Mouse (Mus musculus): ENCODE measurements around the gene Brd9. TPM values are rescaled to one million over a fixed set of nuclear protein-coding genes. Genes with fewer than 3 reads are reported as not detected.

The Brd9 gene
- polyA plus RNA-seq (2012; rRNA removed): 14.4 and 16.7 TPM in 2 replicates
- polyA plus RNA-seq (2014; fragmentation: Nextera tagmentation; extraction: Ambion mirVana): 10.6 and 15.9 TPM in 2 replicates

DNA sequence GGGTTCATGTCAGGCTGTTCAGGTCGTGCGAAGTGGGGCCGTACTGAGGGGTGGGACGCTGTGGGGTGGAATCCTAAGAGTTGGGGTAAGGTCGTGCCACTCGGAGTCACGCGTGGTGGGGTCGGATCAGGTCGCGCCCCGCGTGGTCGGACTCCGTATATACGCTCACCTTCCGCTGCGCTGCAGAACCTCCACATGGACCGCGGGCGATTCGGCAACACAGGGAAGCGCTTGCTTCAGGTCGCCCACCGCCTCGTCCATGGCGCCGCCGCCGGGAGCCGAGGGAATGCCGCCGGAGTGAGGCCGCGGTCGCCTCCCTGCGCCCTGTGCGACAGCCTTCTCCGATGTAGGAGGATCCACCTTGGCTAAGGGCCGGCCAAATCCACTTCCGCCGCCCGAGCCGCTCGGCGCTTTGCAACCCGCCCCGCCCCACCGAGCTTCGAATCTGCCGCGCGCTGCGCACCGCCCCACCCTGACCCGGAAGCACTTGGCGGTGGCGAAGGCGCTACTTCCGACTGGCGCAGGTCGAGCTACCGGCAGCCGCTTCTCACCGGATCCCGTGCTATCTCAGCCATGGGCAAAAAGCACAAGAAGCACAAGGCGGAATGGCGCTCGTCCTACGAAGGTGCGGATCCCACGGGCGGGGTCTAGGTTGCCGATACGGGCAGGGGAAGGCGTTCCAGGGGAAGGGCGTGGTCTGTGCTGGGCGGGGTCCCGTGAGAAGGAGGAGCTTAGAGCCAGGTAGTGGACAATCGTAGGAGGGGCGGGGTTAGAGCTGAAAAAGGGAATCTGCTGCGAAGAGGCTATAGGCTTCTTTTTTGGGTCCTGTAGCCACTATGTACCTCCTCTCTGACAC is at the start of gene Brd9, which contains the start of gene Trip13:
TSS of gene Brd9 (plus strand) at position 491 of the 856 bp plus-strand sequence.
TSS of gene Trip13 (minus strand) at position 464 of the 856 bp plus-strand sequence.
- under 1% methylated on average over 81 of the region's 82 CpGs for WGBS (ENCODE audit: insufficient replicate concordance)
- Histone ChIP-seq H3K27ac (peak within 1 kb of the TSS; percentile 88), H3K4me2 (ENCODE audit: low read depth) (peak within 1 kb of the TSS; percentile 85), H3K27me3 (ENCODE audit: control insufficient read depth, insufficient read depth, low read length) (no peaks in the 10 kb centered on the region), H3K4me1 (replicated peaks; ENCODE audit: control insufficient read depth in 2 of 2, insufficient read depth in 2 of 2, low read length in 1 of 2) (peaks cover 9 to 13% of the 10 kb centered on the region in 2 experiments), H3K9me3 (ENCODE audit: control insufficient read depth, low read length) (no peaks in the 10 kb centered on the region), H3K4me3 (ENCODE audit: insufficient read depth in 1 of 2, low read depth in 2 of 2, low read length in 2 of 2) (peak within 1 kb of the TSS; percentile 75 to 87), H3K36me3 (replicated peaks; ENCODE audit: control insufficient read depth, insufficient read depth, low read depth) (peaks cover 28% of the 10 kb centered on the region), H3K9ac (replicated peaks) (peak within 1 kb of the TSS; percentile 89)
- DNase-seq (ENCODE audit: low read depth in 3 of 3, low spot score in 3 of 3) (peak; percentile 82 to 87 (median 83)), ATAC-seq (ENCODE audit: insufficient read depth) (peak; percentile 97)
- TF ChIP-seq CTCF (IDR thresholded peaks at IDR 0.05; ENCODE audit: low read depth): peak; percentile 41
- TF ChIP-seq EP300 (IDR thresholded peaks at IDR 0.05; ENCODE audit: low read depth): no peak

GRCm38 (mm10) chr13:73892493-73893178 is 45.0 kb upstream of the Brd9 start:
- TF ChIP-seq CTCF (IDR thresholded peaks at IDR 0.05; ENCODE audit: low read depth): no peak
- TF ChIP-seq EP300 (IDR thresholded peaks at IDR 0.05; ENCODE audit: low read depth): no peak
- no peak overlapping the region for H3K4me3 ChIP-seq (ENCODE audit: insufficient read depth in 1 of 2, low read depth in 2 of 2, low read length in 2 of 2)
- 44% methylated on average over 6 of the region's 6 CpGs for WGBS (ENCODE audit: insufficient replicate concordance)
- ATAC-seq (ENCODE audit: insufficient read depth): no peak
- H3K4me2 ChIP-seq (ENCODE audit: low read depth): no peak overlapping the region
- H3K27me3 ChIP-seq (ENCODE audit: control insufficient read depth, insufficient read depth, low read length): no peaks in the 10 kb centered on the region
- H3K4me1 ChIP-seq (replicated peaks; ENCODE audit: control insufficient read depth in 2 of 2, insufficient read depth in 2 of 2, low read length in 1 of 2): 0 out of 4 replicates have a peak, but pooled peaks cover 0 to 3% of the 10 kb centered on the region in 2 experiments
- H3K27ac ChIP-seq: no peak overlapping the region
- H3K36me3 ChIP-seq (replicated peaks; ENCODE audit: control insufficient read depth, insufficient read depth, low read depth): no peaks in the 10 kb centered on the region
- DNase-seq (ENCODE audit: low read depth in 3 of 3, low spot score in 3 of 3): peak in 1 of 3 experiments; percentile 1
- H3K9me3 ChIP-seq (ENCODE audit: control insufficient read depth, low read length): no peaks in the 10 kb centered on the region
- H3K9ac ChIP-seq (replicated peaks): no peak overlapping the region

DNA sequence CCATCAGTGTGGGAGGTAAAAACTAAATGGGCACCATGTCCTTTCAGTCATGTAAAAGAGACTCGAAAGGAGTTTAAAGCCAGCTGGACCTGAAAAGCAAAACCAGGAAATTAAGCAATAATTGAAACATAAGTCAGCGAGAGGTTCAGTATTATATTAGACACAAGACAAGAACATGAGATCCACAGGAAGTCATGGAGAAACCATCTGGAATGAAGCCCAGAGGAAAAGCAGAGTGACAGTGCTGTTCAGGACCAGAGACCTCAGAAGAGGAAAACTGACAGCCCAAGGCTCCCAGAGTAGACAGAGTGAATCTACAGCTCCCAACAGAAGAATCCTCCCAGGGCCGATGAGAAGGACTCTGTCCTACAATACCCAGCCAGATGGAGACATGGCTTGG is 40.0 kb upstream of the Brd9 start:
- no peak overlapping the region for H3K4me2 ChIP-seq (ENCODE audit: low read depth)
- no peaks in the 10 kb centered on the region for H3K27me3 ChIP-seq (ENCODE audit: control insufficient read depth, insufficient read depth, low read length)
- 62% methylated on average over 3 of the region's 3 CpGs for WGBS (ENCODE audit: insufficient replicate concordance)
- DNase-seq (ENCODE audit: low read depth in 3 of 3, low spot score in 3 of 3): no peak
- no peak overlapping the region for H3K4me3 ChIP-seq (ENCODE audit: insufficient read depth in 1 of 2, low read depth in 2 of 2, low read length in 2 of 2)
- TF ChIP-seq EP300 (IDR thresholded peaks at IDR 0.05; ENCODE audit: low read depth): no peak
- no peak for TF ChIP-seq CTCF (IDR thresholded peaks at IDR 0.05; ENCODE audit: low read depth)
- H3K9ac ChIP-seq (replicated peaks): no peak overlapping the region
- H3K36me3 ChIP-seq (replicated peaks; ENCODE audit: control insufficient read depth, insufficient read depth, low read depth): no peaks in the 10 kb centered on the region
- no peaks in the 10 kb centered on the region for H3K9me3 ChIP-seq (ENCODE audit: control insufficient read depth, low read length)
- ATAC-seq (ENCODE audit: insufficient read depth): no peak
- no peaks in the 10 kb centered on the region for H3K4me1 ChIP-seq (replicated peaks; ENCODE audit: control insufficient read depth in 2 of 2, insufficient read depth in 2 of 2, low read length in 1 of 2)
- H3K27ac ChIP-seq: no peak overlapping the region

- TF ChIP-seq EP300 (IDR thresholded peaks at IDR 0.05; ENCODE audit: low read depth) (no peak), CTCF (IDR thresholded peaks at IDR 0.05; ENCODE audit: low read depth) (no peak)
- Histone ChIP-seq H3K27me3 (ENCODE audit: control insufficient read depth, insufficient read depth, low read length) (no peaks in the 10 kb centered on the region), H3K4me1 (replicated peaks; ENCODE audit: control insufficient read depth in 2 of 2, insufficient read depth in 2 of 2, low read length in 1 of 2) (no peaks in the 10 kb centered on the region), H3K4me2 (ENCODE audit: low read depth) (no peak overlapping the region), H3K9me3 (ENCODE audit: control insufficient read depth, low read length) (no peaks in the 10 kb centered on the region), H3K27ac (no peak overlapping the region), H3K9ac (replicated peaks) (no peak overlapping the region), H3K36me3 (replicated peaks; ENCODE audit: control insufficient read depth, insufficient read depth, low read depth) (peaks cover 5% of the 10 kb centered on the region; the same call in 1 of the 2 replicates), H3K4me3 (ENCODE audit: insufficient read depth in 1 of 2, low read depth in 2 of 2, low read length in 2 of 2) (no peak overlapping the region)
- WGBS (ENCODE audit: insufficient replicate concordance): 82% methylated on average over 5 of the region's 5 CpGs
- DNase-seq (ENCODE audit: low read depth in 3 of 3, low spot score in 3 of 3): no peak
- ATAC-seq (ENCODE audit: insufficient read depth): no peak
Observed at GRCm38 (mm10) chr13:73907136-73907535, 30.5 kb upstream of the Brd9 start.

Data from liver, embryonic 14.5 days (tissue).